Mouse (Mus musculus): ENCODE data around the gene Fbxo33. TPM values are rescaled to one million over a fixed set of nuclear protein-coding genes. Genes with fewer than 3 reads are reported as not detected.

Fbxo33 gene
- polyA plus RNA-seq, 1 experiment = 15.9 TPM

DNA sequence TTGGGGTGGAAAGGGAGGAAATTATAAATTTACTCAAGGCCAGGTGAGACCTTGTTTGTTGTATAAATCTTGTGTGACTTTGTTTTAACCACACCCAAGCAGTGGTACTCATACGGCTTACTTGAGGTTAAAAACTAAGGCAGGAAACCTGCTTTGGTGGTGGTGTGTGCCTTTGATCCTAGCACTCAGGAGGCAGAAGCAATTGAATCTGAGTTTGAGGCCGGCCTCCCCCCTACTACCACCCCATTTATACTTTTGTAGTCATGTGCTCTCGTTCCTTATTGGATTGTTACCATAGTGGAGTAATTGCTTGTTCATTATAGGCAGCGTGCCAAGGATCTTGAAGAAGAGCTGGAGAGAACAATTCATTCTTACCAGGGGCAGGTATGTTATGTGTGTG, 49.6 kb downstream of the Fbxo33 start:
- Histone ChIP-seq H3K27me3 (ENCODE audit: control insufficient read depth, insufficient read depth, low read length) (no peaks in the 10 kb centered on the region), H3K4me1 (ENCODE audit: control insufficient read depth, insufficient read depth, low read length) (no peaks in the 10 kb centered on the region), H3K4me3 (ENCODE audit: control insufficient read depth, low read depth, low read length) (no peak overlapping the region), H3K36me3 (ENCODE audit: control insufficient read depth, insufficient read depth, low read length) (0 out of 2 replicates have a peak, but pooled peaks cover 1% of the 10 kb centered on the region), H3K27ac (ENCODE audit: control insufficient read depth, insufficient read depth, low read depth, low read length) (no peak overlapping the region)
- no peak for TF ChIP-seq CTCF (IDR thresholded peaks at IDR 0.05; ENCODE audit: control insufficient read depth, insufficient read depth, insufficient replicate concordance, low read depth, low read length)
- no peak for TF ChIP-seq POLR2A (IDR thresholded peaks at IDR 0.05; ENCODE audit: control insufficient read depth, low read depth, low read length)

DNA sequence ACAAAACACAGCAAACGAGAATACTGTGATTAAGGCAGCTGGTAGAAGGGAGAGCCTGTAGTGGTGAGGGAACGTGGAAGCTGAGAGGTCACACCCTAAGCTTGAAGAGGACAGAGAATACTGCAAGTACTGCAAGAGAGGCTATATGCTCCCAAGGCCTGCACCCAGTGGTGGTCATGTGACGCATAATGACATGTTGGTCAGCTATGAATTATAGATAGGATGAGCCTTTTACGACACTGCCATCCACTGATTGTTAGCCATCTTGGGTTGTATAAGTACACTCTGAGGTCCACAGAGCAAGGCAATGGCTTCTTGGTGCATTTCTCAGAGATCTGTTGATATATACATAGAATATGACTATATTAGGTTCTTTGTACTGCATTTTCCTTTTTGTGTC, 53.0 kb downstream of the Fbxo33 start:
- no peaks in the 10 kb centered on the region for H3K4me1 ChIP-seq (ENCODE audit: control insufficient read depth, insufficient read depth, low read length)
- H3K27ac ChIP-seq (ENCODE audit: control insufficient read depth, insufficient read depth, low read depth, low read length) = no peak overlapping the region
- no peaks in the 10 kb centered on the region for H3K27me3 ChIP-seq (ENCODE audit: control insufficient read depth, insufficient read depth, low read length)
- H3K36me3 ChIP-seq (ENCODE audit: control insufficient read depth, insufficient read depth, low read length) = peaks cover 1% of the 10 kb centered on the region; the same call in 1 of the 2 replicates
- TF ChIP-seq CTCF (IDR thresholded peaks at IDR 0.05; ENCODE audit: control insufficient read depth, insufficient read depth, insufficient replicate concordance, low read depth, low read length) = no peak
- TF ChIP-seq POLR2A (IDR thresholded peaks at IDR 0.05; ENCODE audit: control insufficient read depth, low read depth, low read length) = no peak
- H3K4me3 ChIP-seq (ENCODE audit: control insufficient read depth, low read depth, low read length) = no peak overlapping the region

DNA sequence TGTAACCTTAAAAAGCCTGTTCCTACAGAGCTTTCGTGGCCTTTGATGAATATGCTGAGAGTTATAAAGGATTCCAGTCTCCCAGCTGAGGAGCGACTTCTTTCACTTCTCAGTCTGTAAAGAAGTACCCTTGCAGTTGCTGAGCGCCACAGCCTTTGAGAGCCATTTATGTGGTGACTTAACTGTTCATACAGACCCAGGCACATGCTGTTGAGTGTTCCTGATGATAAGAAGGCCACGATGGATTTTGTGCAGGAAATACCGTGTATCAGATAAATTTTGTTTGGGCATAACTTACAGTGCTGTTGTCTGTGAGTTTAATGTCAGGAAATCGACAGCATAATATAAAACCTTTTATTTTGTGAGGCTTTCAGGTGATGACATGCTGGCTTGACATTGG, 55.0 kb downstream of the Fbxo33 start:
- TF ChIP-seq CTCF (IDR thresholded peaks at IDR 0.05; ENCODE audit: control insufficient read depth, insufficient read depth, insufficient replicate concordance, low read depth, low read length) = no peak
- no peaks in the 10 kb centered on the region for H3K4me1 ChIP-seq (ENCODE audit: control insufficient read depth, insufficient read depth, low read length)
- no peak overlapping the region for H3K4me3 ChIP-seq (ENCODE audit: control insufficient read depth, low read depth, low read length)
- no peaks in the 10 kb centered on the region for H3K27me3 ChIP-seq (ENCODE audit: control insufficient read depth, insufficient read depth, low read length)
- no peaks in the 10 kb centered on the region; the same call in none of the 2 replicates for H3K36me3 ChIP-seq (ENCODE audit: control insufficient read depth, insufficient read depth, low read length)
- no peak overlapping the region for H3K27ac ChIP-seq (ENCODE audit: control insufficient read depth, insufficient read depth, low read depth, low read length)

DNA sequence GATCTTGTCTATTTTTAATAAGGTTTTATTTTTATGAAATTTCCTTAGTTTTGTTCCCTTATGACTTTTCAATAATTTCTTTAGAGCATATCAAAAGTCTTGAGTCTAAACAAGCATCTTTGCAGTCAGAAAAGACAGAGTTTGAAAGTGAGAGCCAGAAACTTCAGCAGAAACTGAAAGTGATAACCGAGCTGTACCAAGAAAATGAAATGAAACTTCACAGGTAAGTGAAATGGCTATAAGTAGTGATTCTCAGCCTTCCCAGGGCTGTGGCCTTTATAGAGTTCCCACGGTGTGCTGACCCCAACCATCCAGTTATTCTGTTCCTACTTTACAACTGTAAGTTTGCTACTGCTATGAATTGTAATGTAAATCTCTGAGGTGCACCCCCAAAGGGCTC, 56.7 kb downstream of the Fbxo33 start:
- Histone ChIP-seq H3K4me1 (ENCODE audit: control insufficient read depth, insufficient read depth, low read length) (no peaks in the 10 kb centered on the region), H3K27ac (ENCODE audit: control insufficient read depth, insufficient read depth, low read depth, low read length) (no peak overlapping the region), H3K4me3 (ENCODE audit: control insufficient read depth, low read depth, low read length) (no peak overlapping the region), H3K27me3 (ENCODE audit: control insufficient read depth, insufficient read depth, low read length) (no peaks in the 10 kb centered on the region), H3K36me3 (ENCODE audit: control insufficient read depth, insufficient read depth, low read length) (no peaks in the 10 kb centered on the region; the same call in none of the 2 replicates)
- no peak for TF ChIP-seq POLR2A (IDR thresholded peaks at IDR 0.05; ENCODE audit: control insufficient read depth, low read depth, low read length)

DNA sequence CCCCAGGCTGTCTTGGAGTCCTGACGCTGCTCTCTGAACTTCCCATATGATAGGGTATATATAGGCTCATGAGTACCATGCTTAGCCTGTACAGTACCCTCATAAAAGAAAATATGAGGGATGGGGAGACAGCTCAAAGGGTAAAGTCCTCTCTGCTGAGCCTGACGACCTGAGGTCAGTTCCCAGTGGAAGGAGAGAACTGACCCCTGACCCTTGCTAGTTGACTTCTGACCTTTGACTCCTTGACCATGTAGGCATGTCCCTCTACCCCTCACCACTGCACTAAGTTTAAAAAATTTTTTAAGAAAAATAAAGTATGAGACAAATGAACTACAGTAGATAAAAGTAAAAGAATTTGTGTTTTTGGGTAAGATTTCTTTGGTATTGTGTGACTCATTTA, 58.4 kb downstream of the Fbxo33 start:
- Histone ChIP-seq H3K4me1 (ENCODE audit: control insufficient read depth, insufficient read depth, low read length) (no peaks in the 10 kb centered on the region), H3K36me3 (ENCODE audit: control insufficient read depth, insufficient read depth, low read length) (peaks cover 2% of the 10 kb centered on the region)
- TF ChIP-seq CTCF (IDR thresholded peaks at IDR 0.05; ENCODE audit: control insufficient read depth, insufficient read depth, insufficient replicate concordance, low read depth, low read length) (no peak), POLR2A (IDR thresholded peaks at IDR 0.05; ENCODE audit: control insufficient read depth, low read depth, low read length) (no peak)

More for the DNA sequence above, 58.4 kb downstream of the Fbxo33 start:
- Histone ChIP-seq H3K27ac (ENCODE audit: control insufficient read depth, insufficient read depth, low read depth, low read length) (no peak overlapping the region), H3K4me3 (ENCODE audit: control insufficient read depth, low read depth, low read length) (no peak overlapping the region), H3K27me3 (ENCODE audit: control insufficient read depth, insufficient read depth, low read length) (no peaks in the 10 kb centered on the region)

Other genes starting within 250 kb of the Fbxo33 start
- 59.2 and 62.8 TPM in 2 replicates for gene Sec23a, start 207.7 kb downstream of the Fbxo33 start, polyA plus RNA-seq (2012; rRNA removed)
- 4.1 and 5.5 TPM in 2 replicates for gene Gemin2, start 206.3 kb downstream of the Fbxo33 start, polyA plus RNA-seq (2012; rRNA removed)
- gene Trappc6b, start 158.3 kb downstream of the Fbxo33 start, polyA plus RNA-seq (2012; rRNA removed) = 43.1 and 58.0 TPM in 2 replicates
- 13.8 and 15.0 TPM in 2 replicates for gene Pnn, start 152.8 kb downstream of the Fbxo33 start, polyA plus RNA-seq (2012; rRNA removed)
- 19.0 and 21.9 TPM in 2 replicates for gene Mia2, start 123.9 kb downstream of the Fbxo33 start, polyA plus RNA-seq (2012; rRNA removed)